Mouse (Mus musculus) retina, postnatal 7 days (tissue): ENCODE data around the gene Nin.
A peak's percentile ranks its signal among the peaks of the same experiment; 100 is the strongest.

ENCODE experiments used
- DNase-seq: peaks from one replicate; pipeline ENCODE4 v3.0.0-alpha.2; 2012; ENCODE audit warnings: low read depth, low spot score

Nin gene

GRCm38 (mm10) chr12:70015936-70016335, 97.6 kb downstream of the Nin start:
- DNase-seq, result no peak

- no peak for DNase-seq
These were observed 101.8 kb downstream of the Nin start for GRCm38 (mm10) chr12:70011681-70012080.

GRCm38 (mm10) chr12:70010356-70010755, 103.2 kb downstream of the Nin start:
- DNase-seq, result no peak

- no peak for DNase-seq
These were observed 108.4 kb downstream of the Nin start for GRCm38 (mm10) chr12:70005103-70005502.

GRCm38 (mm10) chr12:69998186-69998983, 115.1 kb downstream of the Nin start:
- DNase-seq, result no peak

GRCm38 (mm10) chr12:69995382-69995781, 118.1 kb downstream of the Nin start:
- no peak for DNase-seq

- peak; percentile 86 for DNase-seq
These were observed 126.6 kb downstream of the Nin start, which contains the start of gene Sav1 for GRCm38 (mm10) chr12:69986786-69987497. Gene Sav1 (minus strand): TSS chr12:69987002.

GRCm38 (mm10) chr12:69986241-69986762, 127.2 kb downstream of the Nin start:
- DNase-seq, result peak; percentile 19

GRCm38 (mm10) chr12:69985546-69985945, 128.0 kb downstream of the Nin start:
- DNase-seq, result no peak

- DNase-seq, result no peak
These were observed 130.6 kb downstream of the Nin start for GRCm38 (mm10) chr12:69982874-69983273.

- no peak for DNase-seq
These were observed 136.0 kb downstream of the Nin start for GRCm38 (mm10) chr12:69977376-69977998.

- no peak for DNase-seq
These were observed 136.8 kb downstream of the Nin start for GRCm38 (mm10) chr12:69976688-69977087.

- DNase-seq, result no peak
These were observed 139.9 kb downstream of the Nin start for GRCm38 (mm10) chr12:69973666-69974065.

- no peak for DNase-seq
These were observed 145.4 kb downstream of the Nin start for GRCm38 (mm10) chr12:69968154-69968553.

- DNase-seq, result no peak
These were observed 146.4 kb downstream of the Nin start for GRCm38 (mm10) chr12:69967112-69967511.

- no peak for DNase-seq
These were observed 147.4 kb downstream of the Nin start for GRCm38 (mm10) chr12:69966071-69966470.

- no peak for DNase-seq
These were observed 147.9 kb downstream of the Nin start for GRCm38 (mm10) chr12:69965644-69966043.

GRCm38 (mm10) chr12:69963141-69963540, 150.4 kb downstream of the Nin start:
- DNase-seq, result no peak

- DNase-seq, result peak; percentile 6
These were observed 151.0 kb downstream of the Nin start for GRCm38 (mm10) chr12:69962468-69962867.
